Mouse (Mus musculus) lung, adult 2 months (tissue): ENCODE results near the gene Lamp1.

Experiments used
- CTCF ChIP-seq: fragments of 200-500 bp; IDR thresholded peaks from 2 replicates; pipeline ENCODE4 v1.5.1; 2011; ENCODE audit warnings: mild to moderate bottlenecking, low read length, control low read depth; ENCODE audit not compliant: insufficient read depth
- POLR2A ChIP-seq: fragments of 200-500 bp; IDR thresholded peaks from 2 replicates; pipeline ENCODE4 v1.6.1; 2011; ENCODE audit warnings: low read depth, mild to moderate bottlenecking, control low read depth, low read length, borderline replicate concordance; ENCODE audit errors: extremely low read depth

GRCm38 (mm10) chr8:13120882-13121665, 37.9 kb upstream of the Lamp1 start:
- TF ChIP-seq CTCF (no peak), POLR2A (no peak)
